ENCODE assay signal across 20 mouse cellular contexts in genomic region chr10:127154241-127154640, GRCm38 (mm10). TPM values are rescaled to one million over a fixed set of nuclear protein-coding genes. Genes with fewer than 3 reads are reported as not detected.
DNase-seq lines count a peak whose midpoint lies in the region; ATAC-seq and TF ChIP-seq lines count a peak whose summit lies in the region.
"Had no signal": no experiment of that assay in that cellular context is flagged by ENCODE, and none has a peak within 500 bp of the region (broad histone marks: within the 10 kb centered on the region; RNA-seq: fewer than 3 reads in every experiment).

No protein-coding gene starts in this region.

- DNase-seq in kidney, adult 9 months = peak; percentile 67
- DNase-seq in kidney, adult 11 months = no peak
- DNase-seq in kidney, postnatal 0 days (ENCODE audit: low spot score) = peak; percentile 40
- no peak for DNase-seq in kidney, adult 8-10 months
- no peak for DNase-seq in liver, postnatal 0 days
- no peak for DNase-seq in liver, embryonic 11.5 days (ENCODE audit: low spot score)
- DNase-seq in left cerebral cortex, postnatal 25 days (ENCODE audit: low spot score in 2 of 2) = no peak
- DNase-seq: adrenal gland, adult 2 months; adrenal gland, postnatal 25 days; cerebellum, adult 18-20 months; cerebellum, adult 9-11 months; forebrain, postnatal 0 days; gastrocnemius, postnatal 14 days; heart, adult 2 months; heart, postnatal 14 days had no signal

- H3K9me3 ChIP-seq in kidney, postnatal 0 days (replicated peaks; ENCODE audit: low read length) = no peaks in the 10 kb centered on the region
- H3K9me3 ChIP-seq in liver, postnatal 0 days (ENCODE audit: low read length) = no peaks in the 10 kb centered on the region
- no peaks in the 10 kb centered on the region for H3K9me3 ChIP-seq in liver, embryonic 11.5 days (ENCODE audit: control insufficient read depth, low read length)
- H3K9me3 ChIP-seq: embryonic facial prominence, embryonic 10.5 days; forebrain, embryonic 13.5 days; heart, embryonic 15.5 days had no signal

- H3K27me3 ChIP-seq in kidney, postnatal 0 days (ENCODE audit: insufficient read depth, low read length) = no peaks in the 10 kb centered on the region
- no peaks in the 10 kb centered on the region for H3K27me3 ChIP-seq in liver, postnatal 0 days (ENCODE audit: insufficient read depth, low read length)
- no peaks in the 10 kb centered on the region for H3K27me3 ChIP-seq in liver, embryonic 11.5 days (replicated peaks; ENCODE audit: control insufficient read depth, insufficient read depth, low read length)
- H3K27me3 ChIP-seq: CH12.LX; forebrain, embryonic 13.5 days; heart, embryonic 15.5 days had no signal

- no peak overlapping the region for H3K9ac ChIP-seq in kidney, postnatal 0 days (ENCODE audit: low read depth, low read length)
- no peak overlapping the region for H3K9ac ChIP-seq in liver, postnatal 0 days (replicated peaks)
- no peak overlapping the region for H3K9ac ChIP-seq in liver, embryonic 11.5 days (ENCODE audit: low read depth, low read length)
- H3K9ac ChIP-seq: forebrain, embryonic 13.5 days; forebrain, postnatal 0 days; heart, embryonic 15.5 days had no signal

- no peaks in the 10 kb centered on the region for H3K4me1 ChIP-seq in kidney, postnatal 0 days (replicated peaks; ENCODE audit: insufficient read depth, low read length)
- peaks cover 9% of the 10 kb centered on the region for H3K4me1 ChIP-seq in liver, postnatal 0 days (ENCODE audit: insufficient read depth)
- no peaks in the 10 kb centered on the region for H3K4me1 ChIP-seq in liver, embryonic 11.5 days (replicated peaks; ENCODE audit: control insufficient read depth, insufficient read depth, low read length)
- H3K4me1 ChIP-seq: embryonic facial prominence, embryonic 10.5 days; forebrain, embryonic 13.5 days; heart, embryonic 15.5 days had no signal

- H3K36me3 ChIP-seq in kidney, postnatal 0 days (ENCODE audit: insufficient read depth, low read length) = no peaks in the 10 kb centered on the region
- no peaks in the 10 kb centered on the region for H3K36me3 ChIP-seq in liver, postnatal 0 days (replicated peaks; ENCODE audit: insufficient read depth, low read length)
- no peaks in the 10 kb centered on the region for H3K36me3 ChIP-seq in liver, embryonic 11.5 days (ENCODE audit: control insufficient read depth, insufficient read depth, low read length)
- H3K36me3 ChIP-seq: embryonic facial prominence, embryonic 10.5 days; heart, embryonic 15.5 days had no signal

- 58% methylated on average over 2 of the region's 2 CpGs for WGBS in kidney, postnatal 0 days
- WGBS in liver, postnatal 0 days (ENCODE audit: insufficient replicate concordance) = 70% methylated on average over 2 of the region's 2 CpGs
- 89% methylated on average over 2 of the region's 2 CpGs for WGBS in liver, embryonic 11.5 days

- ATAC-seq in kidney, postnatal 0 days (replicated peaks; ENCODE audit: low FRiP score, low read depth) = peak; percentile 85
- ATAC-seq in liver, postnatal 0 days = peak; percentile 32; the same call in 1 of the 2 replicates
- ATAC-seq in liver, embryonic 11.5 days (replicated peaks; ENCODE audit: low FRiP score) = no peak
- ATAC-seq: forebrain, embryonic 13.5 days; forebrain, postnatal 0 days had no signal

- H3K27ac ChIP-seq in kidney, postnatal 0 days = peak overlapping the region; percentile 83
- H3K27ac ChIP-seq in liver, postnatal 0 days (ENCODE audit: low read depth) = no peak overlapping the region
- H3K27ac ChIP-seq in liver, embryonic 11.5 days (ENCODE audit: low read depth, low read length) = no peak overlapping the region
- H3K27ac ChIP-seq: embryonic facial prominence, embryonic 10.5 days; forebrain, embryonic 13.5 days; heart, adult 2 months; heart, embryonic 15.5 days had no signal

- intact Hi-C loops in left cerebral cortex, postnatal 25 days (cut with DNase I) = no loop called here

- TF ChIP-seq CTCF in kidney, postnatal 0 days (IDR thresholded peaks at IDR 0.05; ENCODE audit: low read depth) = no peak
- TF ChIP-seq CTCF in liver, postnatal 0 days (IDR thresholded peaks at IDR 0.05; ENCODE audit: low read depth) = no peak

- no peak overlapping the region for H3K4me3 ChIP-seq in kidney, postnatal 0 days (replicated peaks; ENCODE audit: low read depth, low read length)
- H3K4me3 ChIP-seq in liver, postnatal 0 days (ENCODE audit: low read depth, low read length) = no peak overlapping the region
- H3K4me3 ChIP-seq in liver, embryonic 11.5 days (ENCODE audit: low read depth, low read length) = no peak overlapping the region
- H3K4me3 ChIP-seq: embryonic facial prominence, embryonic 10.5 days; forebrain, embryonic 13.5 days; heart, adult 2 months; heart, embryonic 15.5 days had no signal

- no peak overlapping the region for H3K4me2 ChIP-seq in kidney, postnatal 0 days (ENCODE audit: low read length)
- no peak overlapping the region for H3K4me2 ChIP-seq in liver, postnatal 0 days (ENCODE audit: low read depth, low read length)
- H3K4me2 ChIP-seq in liver, embryonic 11.5 days = no peak overlapping the region
- H3K4me2 ChIP-seq: forebrain, embryonic 13.5 days; heart, embryonic 11.5 days; heart, embryonic 15.5 days had no signal

- no peak for TF ChIP-seq EP300 in liver, postnatal 0 days (IDR thresholded peaks at IDR 0.05; ENCODE audit: low read depth)

RNA-seq across cellular contexts. Expression of gene B4galnt1, which starts 10.8 kb away (rescaled TPM):
- polyA plus RNA-seq in kidney, postnatal 0 days (2015; fragmentation: Nextera tagmentation; extraction: Ambion mirVana) = 15.0 and 16.4 TPM in 2 replicates
- 27.2 and 32.2 TPM in 2 replicates for polyA plus RNA-seq in liver, postnatal 0 days (2015; fragmentation: Nextera tagmentation; extraction: Ambion mirVana)
- polyA plus RNA-seq in liver, embryonic 11.5 days (2014; fragmentation: Nextera tagmentation; extraction: Ambion mirVana) = 21.6 and 26.3 TPM in 2 replicates
- 100 to 1,000 TPM; 111 to 116 TPM for total RNA-seq in left cerebral cortex, postnatal 25 days (2021)

RNA-seq across cellular contexts. Expression of gene Slc26a10, which starts 26.2 kb away (rescaled TPM):
- polyA plus RNA-seq in kidney, postnatal 0 days (2015; fragmentation: Nextera tagmentation; extraction: Ambion mirVana) = 2.8 and 3.1 TPM in 2 replicates
- polyA plus RNA-seq in liver, postnatal 0 days (2015; fragmentation: Nextera tagmentation; extraction: Ambion mirVana) = 2.0 TPM in 2 replicates
- 3.6 and 5.2 TPM in 2 replicates for polyA plus RNA-seq in liver, embryonic 11.5 days (2014; fragmentation: Nextera tagmentation; extraction: Ambion mirVana)
- total RNA-seq in left cerebral cortex, postnatal 25 days (2021) = 1 to 10 TPM; 2.4 to 4.1 TPM

RNA-seq across cellular contexts. Expression of gene Os9, which starts 33.3 kb away (rescaled TPM):
- 107 and 114 TPM in 2 replicates for polyA plus RNA-seq in kidney, postnatal 0 days (2015; fragmentation: Nextera tagmentation; extraction: Ambion mirVana)
- 78.8 and 81.4 TPM in 2 replicates for polyA plus RNA-seq in liver, postnatal 0 days (2015; fragmentation: Nextera tagmentation; extraction: Ambion mirVana)
- polyA plus RNA-seq in liver, embryonic 11.5 days (2014; fragmentation: Nextera tagmentation; extraction: Ambion mirVana) = 51.2 and 54.7 TPM in 2 replicates
- 100 to 1,000 TPM; 106 to 112 TPM for total RNA-seq in left cerebral cortex, postnatal 25 days (2021)

RNA-seq across cellular contexts. Expression of gene Arhgef25, which starts 35.6 kb away (rescaled TPM):
- polyA plus RNA-seq in kidney, postnatal 0 days (2015; fragmentation: Nextera tagmentation; extraction: Ambion mirVana) = 27.9 and 29.0 TPM in 2 replicates
- 1.9 and 2.6 TPM in 2 replicates for polyA plus RNA-seq in liver, postnatal 0 days (2015; fragmentation: Nextera tagmentation; extraction: Ambion mirVana)
- polyA plus RNA-seq in liver, embryonic 11.5 days (2014; fragmentation: Nextera tagmentation; extraction: Ambion mirVana) = 28.3 and 30.2 TPM in 2 replicates
- total RNA-seq in left cerebral cortex, postnatal 25 days (2021) = 100 to 1,000 TPM; 142 to 156 TPM

RNA-seq across cellular contexts. Expression of gene Dtx3, which starts 41.3 kb away (rescaled TPM):
- polyA plus RNA-seq in kidney, postnatal 0 days (2015; fragmentation: Nextera tagmentation; extraction: Ambion mirVana) = 83.3 and 85.1 TPM in 2 replicates
- polyA plus RNA-seq in liver, postnatal 0 days (2015; fragmentation: Nextera tagmentation; extraction: Ambion mirVana) = 8.8 and 8.9 TPM in 2 replicates
- 64.0 and 70.8 TPM in 2 replicates for polyA plus RNA-seq in liver, embryonic 11.5 days (2014; fragmentation: Nextera tagmentation; extraction: Ambion mirVana)
- 100 to 1,000 TPM; 210 TPM for total RNA-seq in left cerebral cortex, postnatal 25 days (2021)

Comparison
In these comparisons a context has a peak if more than half of its experiments do, and no peak if none do; other contexts are left out.
1. DNase-seq: peak in kidney, adult 9 months (single experiment) and kidney, postnatal 0 days (single experiment); none in kidney, adult 11 months (single experiment), kidney, adult 8-10 months (0 of 2), liver, postnatal 0 days (single experiment), liver, embryonic 11.5 days (single experiment) and left cerebral cortex, postnatal 25 days (0 of 2).